Mouse (Mus musculus) heart, adult 9 months (tissue): ENCODE measurements at regions not wholly inside any gene's neighbourhood (a gene's known extent, or its start where the extent isn't known, plus 50 kb on each side); places are given as distances from the start of the nearest gene placed in this dataset.

Source experiments
- DNase-seq, 2 experiments: peaks; one replicate each; pipeline ENCODE4 v3.0.0; 2022; ENCODE audit warnings: low spot score in 2 of 2

GRCm38 (mm10) chr13:26594313-26594712 is 175.7 kb downstream of the Hdgfl1 start:
- no peak for DNase-seq

GRCm38 (mm10) chr13:26593750-26594149 is 176.2 kb downstream of the Hdgfl1 start:
- DNase-seq, result no peak

GRCm38 (mm10) chr13:26575890-26576543 is 193.9 kb downstream of the Hdgfl1 start:
- DNase-seq, result no peak

- no peak for DNase-seq
Observed at GRCm38 (mm10) chr13:26569422-26569821, 200.5 kb downstream of the Hdgfl1 start.

- DNase-seq, result peak; percentile 1 to 17
Observed at GRCm38 (mm10) chr13:26564941-26565862, 204.8 kb downstream of the Hdgfl1 start.

- DNase-seq, result no peak
Observed at GRCm38 (mm10) chr13:26558366-26558765, 211.6 kb downstream of the Hdgfl1 start.

- DNase-seq, result no peak
Observed at GRCm38 (mm10) chr13:26554266-26554665, 215.7 kb downstream of the Hdgfl1 start.

GRCm38 (mm10) chr13:26552122-26552521 is 217.8 kb downstream of the Hdgfl1 start:
- DNase-seq, result no peak

GRCm38 (mm10) chr13:26538928-26539327 is 231.0 kb downstream of the Hdgfl1 start:
- no peak for DNase-seq

GRCm38 (mm10) chr13:26536575-26536974 is 233.4 kb downstream of the Hdgfl1 start:
- DNase-seq, result no peak

GRCm38 (mm10) chr13:26532761-26533160 is 237.2 kb downstream of the Hdgfl1 start:
- DNase-seq, result no peak

GRCm38 (mm10) chr13:26519054-26519453 is 250.9 kb downstream of the Hdgfl1 start:
- no peak for DNase-seq

- no peak for DNase-seq
Observed at GRCm38 (mm10) chr13:26518425-26518824, 251.5 kb downstream of the Hdgfl1 start.

GRCm38 (mm10) chr13:26517646-26518045 is 252.3 kb downstream of the Hdgfl1 start:
- no peak for DNase-seq

- no peak for DNase-seq
Observed at GRCm38 (mm10) chr13:26510448-26510847, 259.5 kb downstream of the Hdgfl1 start.

GRCm38 (mm10) chr13:26509841-26510240 is 260.1 kb downstream of the Hdgfl1 start:
- no peak for DNase-seq

- no peak for DNase-seq
Observed at GRCm38 (mm10) chr13:26503744-26504143, 266.2 kb downstream of the Hdgfl1 start.

- no peak for DNase-seq
Observed at GRCm38 (mm10) chr13:26497086-26497485, 272.9 kb downstream of the Hdgfl1 start.

- no peak for DNase-seq
Observed at GRCm38 (mm10) chr13:26495871-26496270, 274.1 kb downstream of the Hdgfl1 start.

GRCm38 (mm10) chr13:26469343-26469742 is 300.6 kb downstream of the Hdgfl1 start:
- DNase-seq, result no peak

GRCm38 (mm10) chr13:26467526-26467925 is 302.4 kb downstream of the Hdgfl1 start:
- DNase-seq, result no peak

GRCm38 (mm10) chr13:26464523-26464922 is 305.4 kb downstream of the Hdgfl1 start:
- no peak for DNase-seq

- no peak for DNase-seq
Observed at GRCm38 (mm10) chr13:26464096-26464495, 305.9 kb downstream of the Hdgfl1 start.
